In genomic region chr5:53049046-53049445, GRCm38 (mm10) we compare ENCODE assay signal across 8 mouse cellular contexts. TPM values are rescaled to one million over a fixed set of nuclear protein-coding genes. Genes with fewer than 3 reads are reported as not detected.
DNase-seq lines count a peak whose midpoint lies in the region; ATAC-seq and TF ChIP-seq lines count a peak whose summit lies in the region.

No protein-coding gene starts in this region.

- ATAC-seq in heart, embryonic 16.5 days (replicated peaks; ENCODE audit: extremely low read depth, insufficient read depth, low FRiP score), result no peak
- 0 out of 2 replicates have a peak, but pooled peaks have one; percentile 53 for ATAC-seq in forebrain, embryonic 12.5 days (ENCODE audit: low FRiP score)
- ATAC-seq in kidney, postnatal 0 days (replicated peaks; ENCODE audit: low FRiP score, low read depth), result peak; percentile 82
- no peak for ATAC-seq in megakaryocyte-erythroid progenitor cell, adult 5-6 weeks (replicated peaks; ENCODE audit: low FRiP score, low TSS enrichment, poor library complexity, severe bottlenecking)

- peak overlapping the region; percentile 62 for H3K4me2 ChIP-seq in heart, embryonic 16.5 days (ENCODE audit: low read depth, low read length)
- peak overlapping the region; percentile 66 for H3K4me2 ChIP-seq in forebrain, embryonic 12.5 days
- H3K4me2 ChIP-seq in kidney, postnatal 0 days (ENCODE audit: low read length), result peak overlapping the region; percentile 44

- no peak overlapping the region for H3K27ac ChIP-seq in heart, embryonic 16.5 days (ENCODE audit: low read length)
- H3K27ac ChIP-seq in forebrain, embryonic 12.5 days, result no peak overlapping the region
- H3K27ac ChIP-seq in kidney, postnatal 0 days, result no peak overlapping the region

- no peak for TF ChIP-seq CTCF in kidney, postnatal 0 days (IDR thresholded peaks at IDR 0.05; ENCODE audit: low read depth)

- DNase-seq in heart, adult 8-10 months (ENCODE audit: low spot score), result no peak
- DNase-seq in kidney, postnatal 0 days (ENCODE audit: low spot score), result peak; percentile 49
- DNase-seq in lung, postnatal 14 days, result peak; percentile 72
- peak; percentile 88 for DNase-seq in yolk sac, embryonic 10.5 days (ENCODE audit: low spot score)
- DNase-seq in layer of hippocampus, postnatal 14 days (ENCODE audit: low spot score in 2 of 2), result no peak

- H3K4me1 ChIP-seq in heart, embryonic 16.5 days (ENCODE audit: control insufficient read depth, insufficient read depth, low read length), result 0 out of 2 replicates have a peak, but pooled peaks cover 3% of the 10 kb centered on the region
- H3K4me1 ChIP-seq in forebrain, embryonic 12.5 days, result peaks cover 13% of the 10 kb centered on the region
- H3K4me1 ChIP-seq in kidney, postnatal 0 days (replicated peaks; ENCODE audit: insufficient read depth, low read length), result 0 out of 2 replicates have a peak, but pooled peaks cover 3% of the 10 kb centered on the region

- no peak overlapping the region for H3K9ac ChIP-seq in heart, embryonic 16.5 days (ENCODE audit: low read length)
- H3K9ac ChIP-seq in forebrain, embryonic 12.5 days, result peak overlapping the region; percentile 40
- no peak overlapping the region for H3K9ac ChIP-seq in kidney, postnatal 0 days (ENCODE audit: low read depth, low read length)

- peak overlapping the region; percentile 41 for H3K4me3 ChIP-seq in heart, embryonic 16.5 days (ENCODE audit: low read length)
- peak overlapping the region; percentile 35 for H3K4me3 ChIP-seq in forebrain, embryonic 12.5 days (replicated peaks)
- H3K4me3 ChIP-seq in kidney, postnatal 0 days (replicated peaks; ENCODE audit: low read depth, low read length), result peak overlapping the region; percentile 19

- 2% methylated on average over 39 of the region's 39 CpGs for WGBS in heart, embryonic 16.5 days
- WGBS in forebrain, embryonic 12.5 days, result 2% methylated on average over 38 of the region's 39 CpGs
- WGBS in kidney, postnatal 0 days, result under 1% methylated on average over 39 of the region's 39 CpGs

- no peaks in the 10 kb centered on the region for H3K9me3 ChIP-seq in heart, embryonic 16.5 days (replicated peaks; ENCODE audit: control insufficient read depth, low read length)
- H3K9me3 ChIP-seq in forebrain, embryonic 12.5 days, result no peaks in the 10 kb centered on the region
- H3K9me3 ChIP-seq in kidney, postnatal 0 days (replicated peaks; ENCODE audit: low read length), result no peaks in the 10 kb centered on the region

- H3K36me3 ChIP-seq in heart, embryonic 16.5 days (ENCODE audit: control insufficient read depth, insufficient read depth), result no peaks in the 10 kb centered on the region
- no peaks in the 10 kb centered on the region for H3K36me3 ChIP-seq in forebrain, embryonic 12.5 days (replicated peaks)
- H3K36me3 ChIP-seq in kidney, postnatal 0 days (ENCODE audit: insufficient read depth, low read length), result no peaks in the 10 kb centered on the region

- H3K27me3 ChIP-seq in heart, embryonic 16.5 days (ENCODE audit: control insufficient read depth, insufficient read depth, low read length), result peaks cover 24% of the 10 kb centered on the region
- peaks cover 27% of the 10 kb centered on the region for H3K27me3 ChIP-seq in forebrain, embryonic 12.5 days
- H3K27me3 ChIP-seq in kidney, postnatal 0 days (ENCODE audit: insufficient read depth, low read length), result 0 out of 2 replicates have a peak, but pooled peaks cover 4% of the 10 kb centered on the region

RNA-seq across cellular contexts. Expression of gene Slc34a2, which starts 11.2 kb away (rescaled TPM):
- polyA plus RNA-seq in heart, embryonic 16.5 days (2015; fragmentation: Nextera tagmentation; extraction: Ambion mirVana), result 0.89 and 6.1 TPM in 2 replicates
- under 1 TPM in 1 of 4 experiments, not detected in 3; 0.09 TPM for total RNA-seq in heart, adult 8-10 months (2022)
- polyA plus RNA-seq in forebrain, embryonic 12.5 days (2016; fragmentation: Nextera tagmentation; extraction: Ambion mirVana), result not detected in 2 replicates
- 3.9 TPM in 2 replicates for polyA plus RNA-seq in kidney, postnatal 0 days (2015; fragmentation: Nextera tagmentation; extraction: Ambion mirVana)
- total RNA-seq in layer of hippocampus, postnatal 14 days (2021), result under 1 TPM in 1 of 2 experiments, not detected in 1; 0.07 TPM
- not detected in 2 replicates for total RNA-seq in megakaryocyte-erythroid progenitor cell, adult 5-6 weeks (2014; fragmentation: Nextera tagmentation)
- not detected in 2 replicates for total RNA-seq in megakaryocyte-erythroid progenitor cell, adult 5-6 weeks (2017)

Comparison
In these comparisons a context has a peak if more than half of its experiments do, and no peak if none do; other contexts are left out.
1. ATAC-seq: peak in forebrain, embryonic 12.5 days (single experiment) and kidney, postnatal 0 days (single experiment); none in heart, embryonic 16.5 days (single experiment) and megakaryocyte-erythroid progenitor cell, adult 5-6 weeks (single experiment).
2. DNase-seq: peak in kidney, postnatal 0 days (single experiment), lung, postnatal 14 days (single experiment) and yolk sac, embryonic 10.5 days (single experiment); none in heart, adult 8-10 months (single experiment) and layer of hippocampus, postnatal 14 days (0 of 2).
3. Peak in every context shown above with its lines, with median percentiles within 50 percentile points of each other: H3K4me2 ChIP-seq and H3K4me3 ChIP-seq.